Mouse (Mus musculus) gastrocnemius, postnatal 36 days (tissue): ENCODE data around the gene Gm34302. TPM values are rescaled to one million over a fixed set of nuclear protein-coding genes. Genes with fewer than 3 reads are reported as not detected.
"Not testable (repeated sequence)": the region's sequence is repeated elsewhere in the genome, so short reads cannot be mapped to it uniquely, and the experiment has no call there.

Experiments
- DNase-seq, 2 experiments: peaks; one replicate each; pipeline ENCODE4 v3.0.0; 2022
- intact Hi-C: fragments of 180-260 bp; cut with DNase I; formaldehyde crosslinking; loops from one replicate; pipeline ENCODE4 v1.15.1; 2025
- long read RNA-seq, 2 experiments: library from polyadenylated mRNA; stranded (forward); transcript quantifications; one replicate each; pipeline ENCODE4 v2.0.0; 2021
- total RNA-seq, 2 experiments: library from RNA; stranded (reverse); gene quantifications; 2 replicates each; pipeline ENCODE4 v1.2.3; 2021

The Gm34302 gene
- 10 to 100 TPM; 13.0 to 96.7 TPM for total RNA-seq
- long read RNA-seq, experiment 1, transcript Gm34302-201 (3 exons, 243 nt): major isoform, 15 of 19 reads
- long read RNA-seq, experiment 1, partial matches to known transcripts: 0 of 19 reads
- long read RNA-seq, experiment 1, other reads (novel, unspliced or antisense): 4 of 19 reads
- long read RNA-seq, experiment 2, transcript Gm34302-201 (3 exons, 243 nt): major isoform, 97 of 132 reads
- long read RNA-seq, experiment 2, partial matches to known transcripts: 0 of 132 reads
- long read RNA-seq, experiment 2, other reads (novel, unspliced or antisense): 35 of 132 reads

- intact Hi-C loops: no loop called here
- no peak for DNase-seq
These were observed at the start of gene Gm34302 for GRCm38 (mm10) chr3:63483726-63484125. Gene Gm34302, minus strand, starts transcription at chr3:63483879.

DNA sequence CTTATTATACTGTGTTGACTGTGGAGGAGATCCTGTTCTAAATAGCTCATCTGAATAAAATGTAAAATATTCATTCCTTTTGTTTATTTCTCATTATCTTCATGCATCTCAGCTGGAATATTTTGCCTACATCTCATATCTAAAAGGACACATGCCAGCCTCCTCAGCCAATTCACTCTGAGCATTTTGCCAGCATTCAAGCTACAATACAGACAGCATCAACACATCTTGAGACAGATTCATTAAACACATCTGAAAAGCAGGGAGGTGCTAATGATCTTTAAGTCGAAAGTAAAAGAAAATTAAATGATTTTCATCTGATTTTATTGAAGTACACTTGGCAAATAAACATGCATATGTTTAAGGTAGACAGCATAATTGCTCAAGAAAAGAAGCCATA, 48.2 kb upstream of the Gm34302 start:
- no peak for DNase-seq
- intact Hi-C loops: no loop called here

GRCm38 (mm10) chr3:63517681-63518080, 34.0 kb upstream of the Gm34302 start:
- no peak for DNase-seq
- intact Hi-C loops: no loop called here

GRCm38 (mm10) chr3:63516279-63516678, 32.6 kb upstream of the Gm34302 start:
- intact Hi-C loops, DNase-seq: not testable (repeated sequence)

GRCm38 (mm10) chr3:63511316-63511715, 27.6 kb upstream of the Gm34302 start:
- intact Hi-C loops: no loop called here
- DNase-seq: no peak

DNA sequence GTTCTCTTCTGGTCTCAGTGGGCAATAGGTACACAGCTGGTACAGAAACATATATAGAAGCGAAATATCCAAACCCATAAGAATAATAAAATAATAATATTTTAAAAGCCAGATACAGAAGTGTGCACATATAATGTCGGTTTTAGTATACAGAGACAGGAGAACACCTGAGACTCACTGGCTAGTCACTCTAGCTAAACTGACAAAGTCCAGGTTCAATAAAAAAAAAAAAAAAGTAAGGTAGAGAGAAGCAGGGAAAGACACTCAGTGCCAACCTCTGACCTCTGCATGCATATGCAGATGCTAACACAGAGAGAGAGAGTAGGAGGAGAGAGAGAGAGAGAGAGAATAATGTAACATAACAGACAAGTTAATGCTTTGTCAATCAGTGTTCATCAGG, 25.8 kb upstream of the Gm34302 start:
- no peak for DNase-seq
- intact Hi-C loops: no loop called here

GRCm38 (mm10) chr3:63508924-63509323, 25.2 kb upstream of the Gm34302 start:
- intact Hi-C loops: no loop called here
- DNase-seq: no peak

DNA sequence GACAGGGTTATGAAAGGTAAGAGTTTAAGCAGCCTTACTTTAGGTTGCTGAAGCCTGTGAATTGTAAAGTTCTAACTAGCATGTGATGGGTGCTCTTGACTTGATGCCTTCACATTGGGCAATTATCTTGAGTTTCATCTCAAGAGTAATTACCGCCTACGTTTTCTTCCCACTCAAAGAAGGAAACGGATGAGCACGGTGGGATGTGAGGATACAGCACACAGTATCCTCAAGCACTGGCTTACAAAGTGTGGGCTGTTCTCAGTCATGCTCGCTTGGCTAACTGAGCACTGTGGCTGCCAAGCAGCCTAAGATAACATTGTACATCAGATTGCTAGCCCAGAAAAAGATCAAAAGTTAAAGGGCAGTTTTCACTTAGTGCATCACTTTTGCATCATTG, 20.8 kb upstream of the Gm34302 start:
- no peak for DNase-seq
- intact Hi-C loops: no loop called here

GRCm38 (mm10) chr3:63494625-63495382, 11.1 kb upstream of the Gm34302 start:
- no peak for DNase-seq
- intact Hi-C loops: no loop called here

DNA sequence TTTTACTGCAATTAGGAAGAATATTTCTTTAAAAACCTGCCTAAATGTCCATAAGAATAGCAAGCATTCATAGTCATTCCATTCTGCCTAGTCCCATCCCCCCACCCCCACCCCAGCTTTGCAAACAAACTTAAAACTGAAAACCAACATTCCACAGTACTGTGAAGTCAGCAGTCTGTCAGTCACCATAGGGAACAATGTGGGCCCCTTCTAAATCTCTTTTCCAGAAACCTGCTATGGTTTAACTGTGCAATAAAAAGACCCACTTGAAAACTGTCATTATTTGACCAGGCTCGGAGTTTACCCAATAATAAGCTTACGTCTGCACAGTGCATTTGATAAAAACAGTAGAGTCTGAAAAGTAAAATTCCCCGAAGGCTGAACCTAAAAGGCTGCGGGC, 9.9 kb upstream of the Gm34302 start:
- DNase-seq: no peak
- intact Hi-C loops: no loop called here

- peak in 1 of 2 experiments; percentile 26 for DNase-seq
- intact Hi-C loops: no loop called here
These were observed 43.1 kb downstream of the Gm34302 start for GRCm38 (mm10) chr3:63440426-63441125.

DNA sequence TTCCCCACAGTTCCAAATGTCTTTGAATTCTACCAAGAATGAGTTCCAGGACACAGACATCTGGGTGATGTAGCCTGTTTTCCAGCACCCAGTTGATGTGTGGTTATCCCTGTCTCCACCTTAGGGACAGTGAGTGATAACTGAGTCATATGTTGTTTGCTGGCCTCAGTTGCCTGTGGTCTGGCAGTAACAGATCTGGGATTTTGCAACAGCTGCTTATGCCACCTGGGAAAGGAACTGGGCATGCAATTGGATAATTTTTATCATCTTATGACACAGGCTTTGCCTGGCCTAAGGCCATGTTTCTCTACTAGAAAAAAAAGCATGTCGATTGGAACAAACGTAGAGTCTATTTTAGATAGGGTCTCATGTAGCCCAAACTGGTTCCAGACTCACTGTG, 43.9 kb downstream of the Gm34302 start:
- DNase-seq: peak in 1 of 2 experiments; percentile 30
- intact Hi-C loops: no loop called here

DNA sequence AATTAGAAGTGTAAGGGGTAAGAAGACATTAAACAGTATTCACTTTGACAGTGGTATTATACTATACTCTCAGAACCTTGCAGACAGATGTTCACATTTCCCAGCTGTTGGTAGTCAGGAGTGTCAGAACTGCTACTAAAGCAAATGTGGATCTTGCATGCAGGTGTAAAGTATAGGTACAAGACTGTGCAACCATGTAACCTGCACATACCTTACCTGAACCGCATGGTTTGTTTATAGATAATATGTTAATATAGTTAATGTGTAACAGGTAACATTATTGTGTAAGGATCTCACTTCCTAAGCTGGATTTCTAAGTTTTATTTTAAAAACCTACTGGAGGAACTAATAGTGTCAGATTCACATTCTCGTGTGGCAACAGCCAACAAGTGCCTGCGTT, 44.8 kb downstream of the Gm34302 start:
- DNase-seq: no peak
- intact Hi-C loops: no loop called here

Other genes with a start within 250 kb of the Gm34302 start
- gene Mme, start 242.3 kb downstream of the Gm34302 start, total RNA-seq: 1 to 10 TPM; 4.0 to 4.9 TPM